Mouse (Mus musculus): Measurements from ENCODE around the gene Chsy1.

DNA sequence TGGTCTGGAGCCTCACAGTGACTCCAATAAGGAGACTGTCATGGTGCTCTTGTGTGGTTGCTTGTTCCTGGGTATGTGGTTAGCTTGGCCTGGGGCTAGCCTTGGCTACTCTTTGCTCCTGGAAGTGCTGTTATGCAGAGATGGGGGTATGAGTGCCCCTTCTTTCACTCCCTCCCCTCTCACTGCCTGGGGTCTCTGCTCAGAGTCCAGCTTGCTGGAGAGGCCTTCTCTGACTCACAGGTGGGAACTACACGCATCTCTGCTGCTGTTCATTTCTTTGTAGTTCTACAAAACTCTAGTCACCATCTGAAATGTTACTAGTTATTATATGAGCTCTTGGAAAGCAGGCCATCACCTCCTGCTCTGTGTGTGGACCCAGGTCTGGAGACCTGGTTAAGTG is 53.7 kb downstream of the Chsy1 start:
- no peak for TF ChIP-seq POLR2A (IDR thresholded peaks at IDR 0.05; ENCODE audit: borderline replicate concordance, control insufficient read depth, low read depth, low read length)
- TF ChIP-seq CTCF (IDR thresholded peaks at IDR 0.05; ENCODE audit: control insufficient read depth, insufficient read depth, low read length): no peak

Measured in bone marrow, adult 2 months (tissue).